Mouse (Mus musculus): ENCODE data around the gene Exo5. TPM values are rescaled to one million over a fixed set of nuclear protein-coding genes. Genes with fewer than 3 reads are reported as not detected.

Exo5 gene
- polyA plus RNA-seq, 1 experiment, result 5.4 TPM

- Histone ChIP-seq H3K4me3 (replicated peaks; ENCODE audit: extremely low read depth, low read depth, low read length) (no peak overlapping the region), H3K4me1 (ENCODE audit: control insufficient read depth, insufficient read depth, low read length) (peaks cover 7% of the 10 kb centered on the region; the same call in 1 of the 2 replicates)
- WGBS, result 54% methylated on average over 5 of the region's 5 CpGs
- TF ChIP-seq CTCF (IDR thresholded peaks at IDR 0.05; ENCODE audit: insufficient read depth, low read length) (no peak), POLR2A (IDR thresholded peaks at IDR 0.05; ENCODE audit: borderline replicate concordance, extremely low read depth, low read depth, low read length) (no peak)
- no peak for DNase-seq
Observed at GRCm38 (mm10) chr4:120882002-120882625, 42.7 kb downstream of the Exo5 start.

- H3K4me3 ChIP-seq (replicated peaks; ENCODE audit: extremely low read depth, low read depth, low read length), result no peak overlapping the region
- no peak for TF ChIP-seq POLR2A (IDR thresholded peaks at IDR 0.05; ENCODE audit: borderline replicate concordance, extremely low read depth, low read depth, low read length)
- TF ChIP-seq CTCF (IDR thresholded peaks at IDR 0.05; ENCODE audit: insufficient read depth, low read length), result no peak
- WGBS, result 44% methylated on average over 6 of the region's 6 CpGs
Observed at GRCm38 (mm10) chr4:120880731-120881432, 43.9 kb downstream of the Exo5 start.

GRCm38 (mm10) chr4:120879386-120879785 lies 45.4 kb downstream of the Exo5 start:
- Histone ChIP-seq H3K4me1 (ENCODE audit: control insufficient read depth, insufficient read depth, low read length) (no peaks in the 10 kb centered on the region), H3K4me3 (replicated peaks; ENCODE audit: extremely low read depth, low read depth, low read length) (no peak overlapping the region)
- 32% methylated on average over 4 of the region's 4 CpGs for WGBS
- DNase-seq, result no peak
- TF ChIP-seq CTCF (IDR thresholded peaks at IDR 0.05; ENCODE audit: insufficient read depth, low read length), result no peak
- TF ChIP-seq POLR2A (IDR thresholded peaks at IDR 0.05; ENCODE audit: borderline replicate concordance, extremely low read depth, low read depth, low read length), result no peak

More at GRCm38 (mm10) chr4:120880731-120881432, 43.9 kb downstream of the Exo5 start:
- peaks cover 6% of the 10 kb centered on the region; the same call in 1 of the 2 replicates for H3K4me1 ChIP-seq (ENCODE audit: control insufficient read depth, insufficient read depth, low read length)
- no peak for DNase-seq

- H3K4me3 ChIP-seq (replicated peaks; ENCODE audit: extremely low read depth, low read depth, low read length), result no peak overlapping the region
- TF ChIP-seq CTCF (IDR thresholded peaks at IDR 0.05; ENCODE audit: insufficient read depth, low read length) (no peak), POLR2A (IDR thresholded peaks at IDR 0.05; ENCODE audit: borderline replicate concordance, extremely low read depth, low read depth, low read length) (no peak)
- no peaks in the 10 kb centered on the region for H3K4me1 ChIP-seq (ENCODE audit: control insufficient read depth, insufficient read depth, low read length)
- DNase-seq, result no peak
- WGBS, result 75% methylated on average over 3 of the region's 3 CpGs
Observed at GRCm38 (mm10) chr4:120878728-120879127, 46.1 kb downstream of the Exo5 start.

- H3K4me1 ChIP-seq (ENCODE audit: control insufficient read depth, insufficient read depth, low read length), result no peaks in the 10 kb centered on the region
- WGBS, result 50% methylated on average over 3 of the region's 3 CpGs
- no peak for DNase-seq
- TF ChIP-seq CTCF (IDR thresholded peaks at IDR 0.05; ENCODE audit: insufficient read depth, low read length), result no peak
- no peak for TF ChIP-seq POLR2A (IDR thresholded peaks at IDR 0.05; ENCODE audit: borderline replicate concordance, extremely low read depth, low read depth, low read length)
- H3K4me3 ChIP-seq (replicated peaks; ENCODE audit: extremely low read depth, low read depth, low read length), result no peak overlapping the region
Observed at GRCm38 (mm10) chr4:120875961-120876360, 48.9 kb downstream of the Exo5 start.

Other genes with a start within 250 kb of the Exo5 start
- 8.2 and 8.3 TPM in 2 replicates for gene Kcnq4, start 176.4 kb downstream of the Exo5 start, polyA plus RNA-seq (2012; rRNA removed)
- 120 and 143 TPM in 2 replicates for gene Nfyc, start 93.4 kb downstream of the Exo5 start, polyA plus RNA-seq (2012; rRNA removed)
- gene Rims3, start 70.2 kb downstream of the Exo5 start, polyA plus RNA-seq (2012; rRNA removed), result 0.94 and 1.4 TPM in 2 replicates
- gene Zfp69, start 26.7 kb upstream of the Exo5 start, polyA plus RNA-seq (2012; rRNA removed), result 3.5 and 4.3 TPM in 2 replicates
- gene Smap2, start 92.2 kb upstream of the Exo5 start, polyA plus RNA-seq (2012; rRNA removed), result 17.6 and 24.9 TPM in 2 replicates
- 0.30 TPM in 1 of 2 replicates, not detected in the other for gene Col9a2, start 114.4 kb upstream of the Exo5 start, polyA plus RNA-seq (2012; rRNA removed)
- 17.6 and 23.1 TPM in 2 replicates for gene Zmpste24, start 173.2 kb upstream of the Exo5 start, polyA plus RNA-seq (2012; rRNA removed)
- not detected in 2 replicates for gene Tmco2, start 184.2 kb upstream of the Exo5 start, polyA plus RNA-seq (2012; rRNA removed)

Data from lung, adult 2 months (tissue).